Mouse (Mus musculus): ENCODE data around the gene Slc10a6.

Gene Slc10a6

GRCm38 (mm10) chr5:103617191-103617590 lies 12.0 kb downstream of the Slc10a6 start:
- no peak for DNase-seq (ENCODE audit: inconsistent ontology term)

GRCm38 (mm10) chr5:103614356-103614755 lies 14.8 kb downstream of the Slc10a6 start:
- no peak for DNase-seq (ENCODE audit: inconsistent ontology term)

DNA sequence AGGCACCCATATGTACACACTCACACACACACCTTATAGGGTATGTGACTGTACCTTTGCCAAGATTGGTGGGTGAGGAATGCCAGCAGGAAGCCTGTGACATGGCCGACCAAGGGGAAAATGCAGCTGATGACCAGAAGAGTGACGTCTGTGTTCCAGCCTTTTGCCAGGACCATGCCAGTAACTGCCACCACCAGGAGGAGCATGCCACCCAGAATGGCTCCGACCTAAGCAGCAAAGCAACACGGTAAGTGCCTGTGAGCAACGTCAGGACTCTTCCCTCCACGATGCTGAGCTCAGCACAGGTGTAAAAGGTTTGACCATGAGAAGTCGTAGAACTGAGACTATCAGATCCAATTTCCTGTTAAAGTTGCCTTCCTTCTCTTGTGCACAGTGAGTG lies 16.9 kb downstream of the Slc10a6 start:
- DNase-seq (ENCODE audit: inconsistent ontology term) = no peak

DNA sequence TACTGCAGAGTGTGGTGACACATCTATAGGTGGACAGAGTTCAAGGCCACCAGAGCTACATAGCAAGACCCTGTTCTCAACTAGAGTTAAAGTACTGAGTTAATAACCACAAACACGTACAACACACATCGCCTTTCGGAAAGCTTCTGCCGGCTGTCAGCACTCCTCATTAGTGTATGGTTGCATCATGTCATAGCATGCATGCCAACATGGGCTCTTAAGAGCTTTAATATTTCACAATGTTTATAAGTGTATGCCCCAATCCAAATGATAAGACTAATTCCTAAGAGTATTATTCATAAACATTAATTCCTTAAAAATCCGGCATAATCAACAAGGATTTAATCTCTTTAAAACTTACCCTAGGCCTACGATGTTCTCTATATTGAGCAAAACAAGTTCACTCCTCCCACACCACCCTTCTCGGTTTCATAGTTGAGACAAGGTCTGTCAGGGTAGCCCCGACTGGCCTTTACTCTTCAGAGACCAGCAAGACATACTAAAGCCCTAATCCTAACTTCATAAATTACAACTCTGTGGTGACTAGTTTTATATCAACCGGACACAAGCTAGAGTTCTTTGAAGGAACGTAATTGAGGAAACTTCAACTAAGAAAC lies 18.2 kb downstream of the Slc10a6 start:
- DNase-seq (ENCODE audit: inconsistent ontology term) = no peak

- no peak for DNase-seq (ENCODE audit: inconsistent ontology term)
Measured at GRCm38 (mm10) chr5:103610148-103610547, 19.1 kb downstream of the Slc10a6 start.

DNA sequence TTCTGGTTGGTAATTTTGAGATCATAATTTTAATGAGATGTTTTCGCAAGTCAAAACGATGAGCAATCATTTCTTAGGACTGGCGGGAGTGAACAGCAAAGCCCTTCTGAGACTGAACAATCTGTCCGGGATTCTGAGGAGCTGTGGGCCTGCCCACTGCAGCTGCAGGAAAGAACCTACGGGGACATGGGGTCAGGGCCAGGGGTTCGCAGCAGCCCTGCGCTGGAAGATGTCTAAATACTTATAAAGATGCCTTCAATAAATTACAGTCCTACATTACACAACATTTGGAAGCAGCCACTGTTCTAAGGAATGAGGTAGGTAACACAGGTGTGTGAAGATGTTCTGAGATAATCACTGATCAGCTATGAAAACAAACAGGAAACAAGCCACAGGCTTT lies 23.5 kb downstream of the Slc10a6 start:
- DNase-seq (ENCODE audit: inconsistent ontology term) = no peak

DNA sequence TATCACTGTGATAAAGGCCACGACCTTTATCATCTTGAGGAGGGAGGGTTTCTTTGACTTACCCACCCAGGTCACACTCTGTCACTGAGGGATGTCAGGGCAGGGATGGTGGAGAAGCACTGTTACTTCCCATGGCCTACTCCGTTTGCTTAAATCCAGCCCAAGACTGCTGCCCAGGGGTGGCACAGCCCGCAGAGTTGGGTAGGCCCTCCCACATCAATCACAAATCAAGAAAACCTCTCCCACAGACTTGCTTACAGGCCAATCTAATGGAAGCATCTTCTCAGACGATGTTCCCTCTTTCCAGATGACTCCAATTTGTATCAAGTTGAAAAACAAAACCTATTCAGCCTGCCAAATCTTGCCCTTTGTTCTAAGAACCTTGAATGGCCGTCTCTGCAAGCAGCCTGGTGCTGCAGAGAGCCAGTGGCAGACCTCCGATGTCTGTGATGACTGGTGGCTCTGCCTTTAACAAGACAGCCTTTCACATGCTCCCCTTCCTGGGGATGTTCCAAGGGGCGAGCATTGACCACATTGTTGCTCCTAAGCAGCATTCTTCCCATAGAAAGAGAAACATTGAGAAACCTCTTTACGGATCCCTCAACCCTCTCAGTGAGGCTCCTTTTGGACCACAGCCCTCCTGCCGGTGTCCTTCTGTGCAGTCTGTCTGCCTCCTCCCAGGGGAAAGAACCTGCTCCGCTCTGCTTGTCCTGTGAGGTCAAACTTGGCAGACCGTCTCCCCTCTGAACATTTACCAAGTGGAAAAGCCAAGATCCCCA lies 25.9 kb downstream of the Slc10a6 start:
- DNase-seq (ENCODE audit: inconsistent ontology term) = peak; percentile 74

DNA sequence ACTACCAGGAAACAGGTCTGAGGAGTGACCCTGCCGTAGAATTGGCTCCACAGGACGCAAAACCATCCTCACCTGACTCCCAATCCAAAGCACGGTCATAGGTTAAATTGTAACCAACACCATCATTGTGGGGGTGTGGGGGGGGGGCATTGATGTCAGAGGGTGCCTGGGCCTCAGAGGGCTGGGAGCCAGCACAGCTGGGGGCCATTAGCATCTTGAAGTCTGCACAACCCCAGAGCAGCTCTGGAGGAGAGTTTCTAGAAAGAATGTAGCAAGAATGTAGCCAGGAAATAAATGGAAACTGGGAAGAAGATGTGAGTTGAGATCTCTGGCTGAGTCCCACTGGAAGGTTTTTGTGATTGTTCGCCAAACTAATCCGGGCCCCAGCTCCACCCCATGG lies 30.3 kb downstream of the Slc10a6 start:
- no peak for DNase-seq (ENCODE audit: inconsistent ontology term)

DNA sequence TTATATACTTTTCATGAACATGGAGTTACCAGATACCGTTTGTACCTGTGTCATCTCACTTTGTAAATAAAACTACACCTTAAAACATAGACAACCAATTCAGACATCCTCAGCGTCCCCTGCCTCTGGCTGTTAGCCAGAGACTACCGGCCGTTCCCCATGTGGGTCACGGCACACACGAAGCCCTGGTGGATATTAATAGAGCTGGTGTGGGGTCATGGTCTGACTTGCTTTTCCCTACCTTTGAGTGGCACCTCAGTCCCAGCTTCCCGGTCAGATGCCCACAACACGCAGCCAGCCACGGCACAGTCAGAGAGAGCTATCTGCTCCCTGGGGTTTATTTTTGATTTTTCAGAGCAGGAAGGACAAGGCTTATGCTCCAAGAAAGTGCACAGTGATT lies 30.9 kb downstream of the Slc10a6 start:
- DNase-seq (ENCODE audit: inconsistent ontology term) = no peak

DNA sequence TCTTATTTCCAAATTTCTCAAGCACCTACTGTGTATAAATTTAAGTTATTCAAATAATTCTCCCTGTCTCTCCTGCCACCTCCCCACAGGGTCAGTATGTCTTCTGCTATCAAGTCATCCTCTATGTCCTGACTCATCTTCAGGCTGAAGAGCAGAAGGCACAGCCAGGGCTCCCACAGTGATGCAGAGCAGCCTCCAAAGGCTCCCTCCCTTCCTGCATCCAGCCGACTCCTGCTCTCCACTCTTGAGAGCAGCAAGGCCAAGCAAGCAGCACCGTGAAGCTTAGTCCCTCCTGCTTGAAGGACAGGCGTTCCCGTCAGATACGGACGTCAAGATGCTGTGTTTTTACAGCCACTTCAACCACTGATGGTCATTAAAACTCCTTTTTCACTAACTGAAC lies 31.6 kb downstream of the Slc10a6 start:
- no peak for DNase-seq (ENCODE audit: inconsistent ontology term)

- no peak for DNase-seq (ENCODE audit: inconsistent ontology term)
Measured at GRCm38 (mm10) chr5:103596467-103597146, 32.6 kb downstream of the Slc10a6 start.

DNA sequence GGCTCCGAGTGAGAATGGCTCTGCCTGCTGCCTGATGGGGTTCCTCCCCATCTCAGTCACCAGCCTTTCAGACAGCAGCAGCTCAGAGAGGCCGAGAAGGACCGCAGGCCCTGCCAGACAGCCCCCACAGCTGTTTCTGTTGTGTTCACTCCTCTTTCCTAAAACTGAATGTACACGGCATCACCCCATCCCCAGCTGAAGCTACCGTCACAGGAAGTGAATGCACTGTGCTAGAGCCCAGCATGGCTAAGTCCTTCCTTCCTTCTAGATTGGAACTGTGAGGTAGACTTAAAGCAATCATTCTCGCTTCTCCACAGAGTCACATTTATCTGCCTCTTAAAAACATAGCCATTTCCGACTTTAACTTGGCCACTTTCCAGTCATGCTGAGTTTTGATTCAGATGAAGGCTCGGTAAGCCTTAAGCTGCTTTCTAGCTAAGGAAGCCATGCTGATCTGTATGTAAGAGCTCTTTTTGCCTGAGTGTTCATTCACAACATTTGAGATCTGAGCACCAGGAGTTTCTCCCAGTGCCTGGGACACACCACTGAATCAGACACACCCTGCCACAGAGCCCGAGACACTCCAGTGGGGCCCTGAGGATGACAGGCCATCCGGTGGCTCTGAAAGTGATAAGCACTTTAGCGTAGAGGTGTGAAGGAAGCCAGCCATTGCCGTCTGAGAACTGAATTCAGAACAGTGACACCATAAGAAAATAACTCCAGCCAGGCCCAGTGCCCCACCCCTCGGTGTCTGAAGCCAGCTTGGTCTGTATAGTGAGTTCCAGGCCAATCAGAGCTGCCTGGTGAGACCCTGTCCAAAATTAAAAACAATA lies 33.6 kb downstream of the Slc10a6 start:
- no peak for DNase-seq (ENCODE audit: inconsistent ontology term)

DNA sequence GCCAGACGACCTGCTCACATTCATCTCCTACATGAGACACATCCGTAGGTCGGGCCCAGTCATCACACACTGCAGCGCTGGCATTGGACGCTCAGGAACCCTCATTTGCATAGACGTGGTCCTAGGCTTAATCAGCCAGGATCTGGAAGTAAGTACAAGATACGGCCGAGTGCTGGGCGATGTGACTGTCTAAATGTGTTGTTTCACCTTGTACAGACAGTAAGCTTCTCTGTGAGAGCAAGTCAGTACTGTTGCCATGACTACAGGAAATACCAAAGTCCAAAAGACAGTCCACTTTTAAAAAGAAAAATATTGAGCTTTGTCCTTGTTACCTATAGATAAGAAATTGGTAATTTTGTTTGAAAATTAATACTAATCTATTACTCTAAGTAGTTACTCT lies 35.6 kb downstream of the Slc10a6 start:
- no peak for DNase-seq (ENCODE audit: inconsistent ontology term)

- peak; percentile 57 for DNase-seq (ENCODE audit: inconsistent ontology term)
Measured at GRCm38 (mm10) chr5:103592706-103593105, 36.5 kb downstream of the Slc10a6 start.

DNA sequence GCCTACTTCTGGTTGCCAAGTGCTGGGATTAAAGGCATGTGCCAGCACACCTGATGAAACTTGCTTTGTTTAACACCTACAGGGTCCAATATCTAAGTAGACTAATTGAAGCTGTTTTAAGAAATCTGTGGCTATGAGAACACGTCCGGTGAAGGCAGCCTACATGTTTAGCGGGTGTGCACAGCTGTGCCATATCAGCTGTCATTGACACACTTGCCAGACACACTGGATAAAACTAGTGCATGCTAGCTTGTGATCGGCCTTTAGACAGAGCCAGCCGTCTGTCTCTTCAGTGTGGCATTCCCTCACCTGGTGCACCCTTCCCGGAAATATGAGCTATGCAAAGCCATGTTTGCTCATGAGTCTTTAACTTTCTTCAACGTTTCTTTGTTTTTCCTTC lies 37.4 kb downstream of the Slc10a6 start:
- no peak for DNase-seq (ENCODE audit: inconsistent ontology term)

DNA sequence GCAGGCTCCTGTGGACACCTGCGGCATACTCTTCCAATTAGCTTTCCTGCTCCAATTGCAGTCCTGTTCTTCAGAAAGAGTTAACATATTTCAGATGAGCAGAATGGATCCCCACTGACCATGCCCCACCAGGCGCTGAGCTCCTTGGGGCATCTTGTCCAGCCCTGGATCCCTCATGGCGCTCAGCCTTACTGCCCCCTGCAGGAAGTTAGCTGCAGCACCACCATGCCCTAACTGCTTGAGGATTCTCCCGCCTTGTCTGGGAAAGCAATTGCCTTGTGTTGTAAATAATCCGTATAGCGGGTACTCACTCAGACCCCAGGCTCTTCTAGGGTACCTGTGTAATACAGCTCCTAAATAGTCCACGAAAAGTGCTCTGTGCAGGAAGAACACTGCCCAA lies 42.0 kb downstream of the Slc10a6 start:
- no peak for DNase-seq (ENCODE audit: inconsistent ontology term)

- DNase-seq (ENCODE audit: inconsistent ontology term) = peak; percentile 20
Measured at GRCm38 (mm10) chr5:103579680-103580420, 49.4 kb downstream of the Slc10a6 start.

DNA sequence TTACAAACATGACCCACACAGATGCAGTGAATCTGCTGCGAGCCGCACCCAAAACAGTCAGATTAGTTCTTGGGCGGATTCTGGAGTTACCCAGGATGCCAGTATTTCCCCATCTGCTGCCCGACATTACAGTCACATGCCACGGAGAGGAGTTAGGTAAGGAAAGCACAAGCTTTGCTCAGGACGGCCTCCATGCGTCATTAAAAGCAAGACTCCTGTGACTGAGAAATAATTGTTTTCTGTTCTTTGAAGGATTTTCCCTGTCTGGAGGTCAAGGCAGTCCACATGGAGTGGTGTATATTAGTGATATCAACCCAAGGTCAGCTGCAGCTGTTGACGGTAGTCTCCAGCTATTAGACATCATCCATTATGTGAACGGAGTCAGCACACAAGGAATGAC lies 59.8 kb downstream of the Slc10a6 start:
- no peak for DNase-seq (ENCODE audit: inconsistent ontology term)

DNA sequence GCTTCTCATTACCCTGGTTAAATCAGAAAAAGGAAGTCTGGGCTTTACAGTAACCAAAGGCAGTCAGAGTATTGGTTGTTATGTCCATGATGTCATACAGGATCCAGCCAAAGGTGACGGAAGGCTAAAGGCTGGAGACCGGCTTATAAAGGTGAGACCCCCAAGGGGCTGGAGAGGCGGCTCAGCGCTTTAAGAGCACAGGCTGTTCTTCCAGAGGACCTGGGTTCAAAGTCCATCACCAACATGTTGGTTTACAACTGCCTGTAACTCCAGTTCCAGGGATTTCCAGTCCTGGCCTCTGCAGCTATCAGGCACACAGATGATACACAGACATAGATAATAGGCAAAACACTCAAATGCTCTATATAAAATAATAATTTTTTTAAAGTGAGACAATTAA lies 61.2 kb downstream of the Slc10a6 start:
- no peak for DNase-seq (ENCODE audit: inconsistent ontology term)

DNA sequence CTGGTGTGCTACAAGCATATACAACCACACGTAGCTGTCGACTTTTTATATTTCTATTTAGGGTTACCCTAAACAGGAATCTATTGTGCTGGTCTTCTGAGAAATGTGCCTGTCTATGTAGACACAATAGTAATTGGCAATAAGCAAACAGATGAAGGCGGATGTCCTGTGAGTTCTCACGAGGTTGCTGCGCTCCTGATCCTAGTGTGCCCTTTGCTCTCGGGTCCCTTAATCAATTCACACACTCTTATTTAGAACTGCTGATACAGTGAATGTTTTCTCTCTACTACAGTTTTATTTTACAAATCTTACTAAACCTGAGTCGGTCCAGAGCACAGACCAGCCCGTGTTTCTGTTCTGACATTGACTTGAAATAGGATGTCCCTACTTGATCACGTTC lies 68.7 kb downstream of the Slc10a6 start:
- DNase-seq (ENCODE audit: inconsistent ontology term) = no peak
